Mouse (Mus musculus) C2C12 (cell line): ENCODE results near the gene Rnf7.

Experiments
- CEBPB ChIP-seq: IDR thresholded peaks from one replicate; pipeline ENCODE4 v1.6.1; 2011; ENCODE audit warnings: low read depth, mild to moderate bottlenecking, control low read depth, moderate library complexity
- CTCF ChIP-seq: IDR thresholded peaks from one replicate; pipeline ENCODE4 v1.5.1; 2011; ENCODE audit not compliant: control insufficient read depth, insufficient read depth, insufficient read length
- FOSL1 ChIP-seq: IDR thresholded peaks from one replicate; pipeline ENCODE4 v1.8.0; 2011; ENCODE audit warnings: mild to moderate bottlenecking, low read length; ENCODE audit not compliant: poor library complexity, insufficient read depth, severe bottlenecking
- MYOD1 ChIP-seq: IDR thresholded peaks from one replicate; pipeline ENCODE4 v1.6.1; 2011; ENCODE audit warnings: low read depth; ENCODE audit not compliant: control insufficient read depth, insufficient read length
- MYOG ChIP-seq: IDR thresholded peaks from one replicate; pipeline ENCODE4 v1.6.1; 2011; ENCODE audit not compliant: control insufficient read depth, insufficient read length; ENCODE audit errors: extremely low read depth
- USF1 ChIP-seq: IDR thresholded peaks from one replicate; pipeline ENCODE4 v1.6.1; 2011; ENCODE audit warnings: low read depth, mild to moderate bottlenecking, control low read depth, moderate library complexity

- TF ChIP-seq CTCF = no peak
- no peak for TF ChIP-seq USF1
- no peak for TF ChIP-seq FOSL1
- no peak for TF ChIP-seq CEBPB
- TF ChIP-seq MYOG = no peak
- no peak for TF ChIP-seq MYOD1
Measured at GRCm38 (mm10) chr9:96460117-96460865, 18.2 kb downstream of the Rnf7 start.
